Mouse (Mus musculus) heart, adult 18-20 months (tissue): ENCODE results near the gene Clba1. TPM values are rescaled to one million over a fixed set of nuclear protein-coding genes. Genes with fewer than 3 reads are reported as not detected.
A peak's percentile ranks its signal among the peaks of the same experiment; 100 is the strongest.

Experiments
- DNase-seq, 2 experiments: peaks; one replicate each; pipeline ENCODE4 v3.0.0; 2021 to 2022; ENCODE audit warnings: mixed read lengths in 1 of 2
- total RNA-seq, 2 experiments: library from RNA; stranded (reverse); gene quantifications; 2 replicates each; pipeline ENCODE4 v1.2.3; 2021

Gene Clba1
- total RNA-seq, 2 experiments from 2014 or later = 2.0 to 2.2 TPM

GRCm38 (mm10) chr12:112851116-112851515 is 42.4 kb downstream of the Clba1 start:
- DNase-seq = no peak

GRCm38 (mm10) chr12:112853050-112853729 is 44.5 kb downstream of the Clba1 start:
- no peak for DNase-seq

- no peak for DNase-seq
Observed at GRCm38 (mm10) chr12:112854610-112855333, 46.0 kb downstream of the Clba1 start.

- no peak for DNase-seq
Observed at GRCm38 (mm10) chr12:112856338-112856737, 47.6 kb downstream of the Clba1 start.

- no peak for DNase-seq
Observed at GRCm38 (mm10) chr12:112857021-112857925, 48.5 kb downstream of the Clba1 start.

- DNase-seq = no peak
Observed at GRCm38 (mm10) chr12:112858581-112859336, 50.0 kb downstream of the Clba1 start.

- DNase-seq = no peak
Observed at GRCm38 (mm10) chr12:112859930-112860329, 51.2 kb downstream of the Clba1 start.

GRCm38 (mm10) chr12:112860765-112861164 is 52.0 kb downstream of the Clba1 start:
- DNase-seq = no peak

- no peak for DNase-seq
Observed at GRCm38 (mm10) chr12:112861911-112862321, 53.2 kb downstream of the Clba1 start.

GRCm38 (mm10) chr12:112864804-112865203 is 56.1 kb downstream of the Clba1 start:
- DNase-seq = peak in 1 of 2 experiments; percentile 64

Other genes with a start within 250 kb of the Clba1 start
- 10 to 100 TPM; 11.9 to 17.2 TPM for gene Inf2, start 220.2 kb upstream of the Clba1 start, total RNA-seq
- 100 to 1,000 TPM; 192 to 206 TPM for gene Adssl1, start 188.9 kb upstream of the Clba1 start, total RNA-seq
- 10 to 100 TPM; 31.7 to 35.2 TPM for gene Siva1, start 164.3 kb upstream of the Clba1 start, total RNA-seq
- 100 to 1,000 TPM; 182 to 193 TPM for gene Akt1, start 134.1 kb upstream of the Clba1 start, total RNA-seq
- gene Zbtb42, start 130.1 kb upstream of the Clba1 start, total RNA-seq = 1 to 10 TPM; 3.6 to 4.9 TPM
- 10 to 100 TPM; 10.1 to 11.1 TPM for gene Cep170b, start 88.5 kb upstream of the Clba1 start, total RNA-seq
- gene Pld4, start 48.3 kb upstream of the Clba1 start, total RNA-seq = 1 to 10 TPM; 6.0 to 7.8 TPM
- 10 to 100 TPM; 15.3 to 16.6 TPM for gene Ahnak2, start 6.3 kb upstream of the Clba1 start, total RNA-seq
- 1 to 10 TPM; 5.1 to 5.6 TPM for gene Cdca4, start 20.5 kb downstream of the Clba1 start, total RNA-seq
- gene Gpr132, start 59.3 kb downstream of the Clba1 start, total RNA-seq = 1 to 10 TPM in 1 of 2 experiments, under 1 TPM in 1; 0.37 to 1.3 TPM
- gene Jag2, start 120.8 kb downstream of the Clba1 start, total RNA-seq = 10 to 100 TPM; 31.5 to 38.6 TPM
- 1 to 10 TPM; 8.2 to 9.2 TPM for gene Nudt14, start 133.2 kb downstream of the Clba1 start, total RNA-seq
- 10 to 100 TPM; 24.3 to 27.6 TPM for gene Btbd6, start 167.5 kb downstream of the Clba1 start, total RNA-seq
- 10 to 100 TPM; 21.4 to 26.4 TPM for gene Brf1, start 191.8 kb downstream of the Clba1 start, total RNA-seq
- gene Pacs2, start 205.6 kb downstream of the Clba1 start, total RNA-seq = 10 to 100 TPM; 33.1 to 37.1 TPM